ENCODE assay signal across 8 mouse cellular contexts in the genomic region with DNA sequence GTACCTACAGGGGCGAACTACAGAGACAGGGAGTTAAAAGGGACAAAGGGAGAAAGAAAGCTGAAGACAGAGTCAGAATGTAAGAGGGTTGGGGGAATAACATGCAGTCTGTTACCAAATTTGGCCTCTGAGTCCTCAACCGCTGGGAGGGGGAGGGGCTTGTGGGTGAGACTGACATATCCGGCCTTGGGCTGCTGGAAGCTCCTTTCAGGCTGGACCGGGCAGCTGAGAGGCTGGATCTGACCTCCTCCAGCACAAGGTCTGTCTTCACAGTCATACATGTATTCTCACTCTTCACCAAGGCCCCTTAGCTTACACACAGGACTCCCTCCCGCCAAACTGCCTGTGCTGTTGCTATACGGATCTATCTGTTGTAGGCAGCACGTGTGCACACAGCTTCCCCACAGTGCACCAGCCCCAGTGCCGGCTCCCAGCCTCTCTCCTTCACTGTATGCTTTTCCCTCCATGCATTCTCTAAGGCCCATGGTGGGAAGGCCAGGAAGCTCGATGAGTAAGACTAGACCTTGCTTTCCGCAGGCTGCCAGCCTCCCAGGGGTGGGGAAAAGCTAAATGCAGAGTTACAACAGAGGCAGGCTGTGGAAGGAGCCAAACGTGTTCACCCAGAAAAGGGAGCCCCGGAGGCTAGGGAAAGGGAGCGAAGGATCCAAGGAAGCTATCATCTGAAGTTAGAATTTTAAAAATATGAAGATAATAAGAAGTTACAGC. TPM values are rescaled to one million over a fixed set of nuclear protein-coding genes. Genes with fewer than 3 reads are reported as not detected.
DNase-seq lines count a peak whose midpoint lies in the region; ATAC-seq lines count a peak whose summit lies in the region.

No protein-coding gene starts in this region.

- H3K9me3 ChIP-seq in embryonic facial prominence, embryonic 15.5 days (replicated peaks), result no peaks in the 10 kb centered on the region
- H3K9me3 ChIP-seq in stomach, embryonic 16.5 days (replicated peaks; ENCODE audit: control insufficient read depth, low read length), result no peaks in the 10 kb centered on the region

- H3K36me3 ChIP-seq in embryonic facial prominence, embryonic 15.5 days, result peaks cover 30% of the 10 kb centered on the region
- peaks cover 31% of the 10 kb centered on the region for H3K36me3 ChIP-seq in stomach, embryonic 16.5 days (ENCODE audit: control insufficient read depth, insufficient read depth, low read length)

- H3K27me3 ChIP-seq in embryonic facial prominence, embryonic 15.5 days, result no peaks in the 10 kb centered on the region
- no peaks in the 10 kb centered on the region for H3K27me3 ChIP-seq in stomach, embryonic 16.5 days (ENCODE audit: control insufficient read depth, insufficient read depth, low read length)

- WGBS in embryonic facial prominence, embryonic 15.5 days, result 11% methylated on average over 13 of the region's 13 CpGs
- WGBS in stomach, embryonic 16.5 days, result 15% methylated on average over 13 of the region's 13 CpGs

- peak overlapping the region; percentile 84 for H3K4me2 ChIP-seq in embryonic facial prominence, embryonic 15.5 days (replicated peaks)
- peak overlapping the region; percentile 96 for H3K4me2 ChIP-seq in stomach, embryonic 16.5 days (ENCODE audit: low read depth, low read length)

- peak overlapping the region; percentile 27 for H3K4me3 ChIP-seq in embryonic facial prominence, embryonic 15.5 days (replicated peaks)
- peak overlapping the region; percentile 93 for H3K4me3 ChIP-seq in stomach, embryonic 16.5 days (replicated peaks; ENCODE audit: low read length)

- intact Hi-C loops in heart, postnatal 25 days (cut with DNase I), result loop anchor here (5.0 kb wide), 1 partner anchor 116 kb away; the partner anchor contains the start of gene Tesk1

- ATAC-seq in embryonic facial prominence, embryonic 15.5 days (ENCODE audit: insufficient number of reproducible peaks, low FRiP score, low TSS enrichment, low read depth), result no peak
- ATAC-seq in megakaryocyte-erythroid progenitor cell, adult 5-6 weeks (replicated peaks; ENCODE audit: low FRiP score, low TSS enrichment, poor library complexity, severe bottlenecking), result peak; percentile 34
- peak; percentile 30 for ATAC-seq in stomach, embryonic 16.5 days (ENCODE audit: insufficient read depth, low FRiP score)

- DNase-seq in CD4-positive, CD25-positive, alpha-beta regulatory T cell, adult 2 months (ENCODE audit: low read depth, low spot score), result peak; percentile 80
- peak; percentile 22 for DNase-seq in WW6 (ENCODE audit: low read depth, low spot score)
- peak; percentile 52 for DNase-seq in heart, postnatal 25 days (ENCODE audit: low spot score)
- DNase-seq in kidney, postnatal 4 days, result peak; percentile 87 to 93
- DNase-seq in cerebellum, postnatal 4 days (ENCODE audit: low spot score in 2 of 2), result no peak

- H3K9ac ChIP-seq in embryonic facial prominence, embryonic 15.5 days, result peak overlapping the region; percentile 21; the same call in 1 of the 2 replicates
- H3K9ac ChIP-seq in stomach, embryonic 16.5 days (ENCODE audit: low read length), result peak overlapping the region; percentile 66

- peak overlapping the region; percentile 85 for H3K27ac ChIP-seq in embryonic facial prominence, embryonic 15.5 days (replicated peaks)
- peak overlapping the region; percentile 89 for H3K27ac ChIP-seq in stomach, embryonic 16.5 days (ENCODE audit: low read length)

- H3K4me1 ChIP-seq in embryonic facial prominence, embryonic 15.5 days, result peaks cover 50% of the 10 kb centered on the region
- H3K4me1 ChIP-seq in stomach, embryonic 16.5 days (ENCODE audit: control insufficient read depth, insufficient read depth, low read length), result peaks cover 45% of the 10 kb centered on the region

RNA-seq across cellular contexts. Expression of gene Creb3, which starts 3.3 kb away (rescaled TPM):
- polyA plus RNA-seq in embryonic facial prominence, embryonic 15.5 days (2015; fragmentation: Nextera tagmentation; extraction: Ambion mirVana), result 77.5 and 88.2 TPM in 2 replicates
- total RNA-seq in heart, postnatal 25 days (2021), result 10 to 100 TPM; 45.8 to 48.3 TPM
- 9.6 and 12.7 TPM in 2 replicates for total RNA-seq in megakaryocyte-erythroid progenitor cell, adult 5-6 weeks (2014; fragmentation: Nextera tagmentation)
- 19.4 and 42.2 TPM in 2 replicates for total RNA-seq in megakaryocyte-erythroid progenitor cell, adult 5-6 weeks (2017)
- 71.4 and 84.7 TPM in 2 replicates for polyA plus RNA-seq in stomach, embryonic 16.5 days (2015; fragmentation: Nextera tagmentation; extraction: Ambion mirVana)

RNA-seq across cellular contexts. Expression of gene Tln1, which starts 3.7 kb away (rescaled TPM):
- 55.8 and 60.9 TPM in 2 replicates for polyA plus RNA-seq in embryonic facial prominence, embryonic 15.5 days (2015; fragmentation: Nextera tagmentation; extraction: Ambion mirVana)
- 100 to 1,000 TPM; 115 to 124 TPM for total RNA-seq in heart, postnatal 25 days (2021)
- 105 and 175 TPM in 2 replicates for total RNA-seq in megakaryocyte-erythroid progenitor cell, adult 5-6 weeks (2014; fragmentation: Nextera tagmentation)
- 211 and 304 TPM in 2 replicates for total RNA-seq in megakaryocyte-erythroid progenitor cell, adult 5-6 weeks (2017)
- polyA plus RNA-seq in stomach, embryonic 16.5 days (2015; fragmentation: Nextera tagmentation; extraction: Ambion mirVana), result 62.6 and 64.8 TPM in 2 replicates

RNA-seq across cellular contexts. Expression of gene Rgp1, which starts 19.7 kb away (rescaled TPM):
- 28.6 and 32.5 TPM in 2 replicates for polyA plus RNA-seq in embryonic facial prominence, embryonic 15.5 days (2015; fragmentation: Nextera tagmentation; extraction: Ambion mirVana)
- total RNA-seq in heart, postnatal 25 days (2021), result 10 to 100 TPM; 29.5 to 36.7 TPM
- 28.7 and 30.4 TPM in 2 replicates for total RNA-seq in megakaryocyte-erythroid progenitor cell, adult 5-6 weeks (2014; fragmentation: Nextera tagmentation)
- 6.7 and 8.3 TPM in 2 replicates for total RNA-seq in megakaryocyte-erythroid progenitor cell, adult 5-6 weeks (2017)
- 25.9 and 37.2 TPM in 2 replicates for polyA plus RNA-seq in stomach, embryonic 16.5 days (2015; fragmentation: Nextera tagmentation; extraction: Ambion mirVana)

RNA-seq across cellular contexts. Expression of gene Gba2, which starts 19.9 kb away (rescaled TPM):
- polyA plus RNA-seq in embryonic facial prominence, embryonic 15.5 days (2015; fragmentation: Nextera tagmentation; extraction: Ambion mirVana), result 21.3 and 22.3 TPM in 2 replicates
- total RNA-seq in heart, postnatal 25 days (2021), result 10 to 100 TPM; 13.5 to 14.3 TPM
- 19.7 and 22.9 TPM in 2 replicates for total RNA-seq in megakaryocyte-erythroid progenitor cell, adult 5-6 weeks (2014; fragmentation: Nextera tagmentation)
- 6.1 and 12.0 TPM in 2 replicates for total RNA-seq in megakaryocyte-erythroid progenitor cell, adult 5-6 weeks (2017)
- polyA plus RNA-seq in stomach, embryonic 16.5 days (2015; fragmentation: Nextera tagmentation; extraction: Ambion mirVana), result 14.2 and 15.6 TPM in 2 replicates

RNA-seq across cellular contexts. Expression of gene Msmp, which starts 25.5 kb away (rescaled TPM):
- polyA plus RNA-seq in embryonic facial prominence, embryonic 15.5 days (2015; fragmentation: Nextera tagmentation; extraction: Ambion mirVana), result 1.5 and 1.6 TPM in 2 replicates
- total RNA-seq in heart, postnatal 25 days (2021), result under 1 TPM in 1 of 2 experiments, not detected in 1; 0.60 TPM
- total RNA-seq in megakaryocyte-erythroid progenitor cell, adult 5-6 weeks (2014; fragmentation: Nextera tagmentation), result not detected in 2 replicates
- total RNA-seq in megakaryocyte-erythroid progenitor cell, adult 5-6 weeks (2017), result not detected in 2 replicates
- polyA plus RNA-seq in stomach, embryonic 16.5 days (2015; fragmentation: Nextera tagmentation; extraction: Ambion mirVana), result 0.48 and 0.95 TPM in 2 replicates

Comparison
In these comparisons a context has a peak if more than half of its experiments do, and no peak if none do; other contexts are left out.
1. DNase-seq: peak in CD4-positive, CD25-positive, alpha-beta regulatory T cell, adult 2 months (single experiment), WW6 (single experiment), heart, postnatal 25 days (single experiment) and kidney, postnatal 4 days (2 of 2); none in cerebellum, postnatal 4 days (0 of 2).